Mouse (Mus musculus) liver, embryonic 14.5 days (tissue): ENCODE results near the gene Socs3.

ENCODE experiments used
- CTCF ChIP-seq: IDR thresholded peaks from 2 replicates; pipeline ENCODE4 v1.5.1; 2016; ENCODE audit warnings: antibody characterized with exemption, low read depth, control low read depth
- EP300 ChIP-seq: IDR thresholded peaks from 2 replicates; pipeline ENCODE4 v1.6.1; 2016; ENCODE audit warnings: antibody characterized with exemption, low read depth

DNA sequence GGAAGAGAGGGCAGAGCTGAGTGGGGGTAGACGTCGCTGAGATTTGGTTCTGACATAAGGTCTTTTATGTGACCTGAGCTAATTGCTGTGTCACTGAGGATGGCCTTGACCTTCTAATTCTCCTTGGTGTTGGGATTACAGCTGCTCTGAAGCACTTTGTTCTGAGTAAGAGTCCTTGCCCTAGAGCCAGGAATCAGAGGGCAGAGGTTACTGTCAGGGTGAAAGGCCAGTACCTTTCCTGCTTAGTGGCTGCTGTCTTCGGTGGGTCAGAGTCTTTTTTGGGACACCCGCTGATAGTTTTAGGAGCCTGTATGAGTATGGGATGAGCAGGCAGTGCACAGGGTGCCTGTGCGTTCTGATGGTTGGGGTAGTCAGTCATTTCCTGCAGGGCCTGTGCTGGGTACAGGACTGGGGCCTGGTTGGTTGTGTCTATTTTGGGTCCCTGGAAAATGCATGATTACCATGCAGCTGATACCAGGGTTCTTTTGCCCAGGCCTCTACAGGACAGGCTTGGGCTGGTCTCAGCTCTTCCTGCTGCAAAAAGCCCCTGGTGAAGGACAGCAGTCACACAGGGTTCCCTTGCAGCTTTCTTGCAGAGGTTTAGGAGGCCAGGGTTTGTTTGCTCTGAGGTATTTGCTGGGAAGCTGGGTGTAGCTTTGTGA lies 38.4 kb upstream of the Socs3 start:
- TF ChIP-seq CTCF, result no peak
- no peak for TF ChIP-seq EP300
